Mouse (Mus musculus) lung, postnatal 4 days (tissue): ENCODE results near the gene Qars.

Source experiments
- DNase-seq, 2 experiments: peaks; one replicate each; pipeline ENCODE4 v3.0.0; 2021

The Qars gene

GRCm38 (mm10) chr9:108540846-108541245 is 33.3 kb downstream of the Qars start:
- no peak for DNase-seq

- no peak for DNase-seq
These were observed 38.5 kb downstream of the Qars start for GRCm38 (mm10) chr9:108545986-108546385.

DNA sequence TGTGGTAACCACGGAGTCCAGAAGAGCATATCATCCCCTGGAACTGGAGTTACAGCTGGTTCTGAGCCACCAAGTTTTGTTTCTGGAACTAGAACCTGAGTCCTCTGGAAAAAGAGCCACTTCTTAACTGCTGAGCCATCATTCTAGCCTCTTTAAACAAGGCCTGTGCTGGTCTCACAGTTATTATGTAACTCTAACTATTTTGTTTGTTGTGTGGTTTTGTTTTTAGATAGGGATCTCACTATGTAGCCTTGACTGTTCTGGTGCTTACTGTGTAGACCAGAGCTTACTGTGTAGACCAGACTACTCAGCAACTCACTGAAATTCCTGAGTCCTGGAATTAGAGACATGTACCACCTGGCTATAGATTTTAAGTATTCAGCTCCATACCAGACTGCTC is 39.4 kb downstream of the Qars start:
- DNase-seq, result no peak

DNA sequence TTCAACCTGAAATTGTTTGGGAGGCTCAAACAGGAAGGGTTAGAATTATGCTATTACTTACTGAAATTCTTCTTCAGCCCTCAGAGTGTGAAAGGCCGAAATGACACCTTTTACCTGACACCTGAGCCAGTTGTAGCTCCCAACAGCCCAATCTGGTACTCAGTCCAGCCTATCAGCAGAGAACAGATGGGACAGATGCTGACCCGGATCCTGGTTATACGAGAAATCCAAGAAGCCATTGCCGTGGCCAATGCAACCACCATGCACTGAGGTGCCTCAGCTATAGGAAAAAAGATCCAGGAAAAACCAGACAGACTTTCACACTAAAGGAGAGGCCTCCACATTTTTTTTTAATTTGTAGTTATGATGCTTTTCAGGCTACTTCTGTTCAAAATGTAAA is 51.7 kb downstream of the Qars start:
- DNase-seq, result no peak

DNA sequence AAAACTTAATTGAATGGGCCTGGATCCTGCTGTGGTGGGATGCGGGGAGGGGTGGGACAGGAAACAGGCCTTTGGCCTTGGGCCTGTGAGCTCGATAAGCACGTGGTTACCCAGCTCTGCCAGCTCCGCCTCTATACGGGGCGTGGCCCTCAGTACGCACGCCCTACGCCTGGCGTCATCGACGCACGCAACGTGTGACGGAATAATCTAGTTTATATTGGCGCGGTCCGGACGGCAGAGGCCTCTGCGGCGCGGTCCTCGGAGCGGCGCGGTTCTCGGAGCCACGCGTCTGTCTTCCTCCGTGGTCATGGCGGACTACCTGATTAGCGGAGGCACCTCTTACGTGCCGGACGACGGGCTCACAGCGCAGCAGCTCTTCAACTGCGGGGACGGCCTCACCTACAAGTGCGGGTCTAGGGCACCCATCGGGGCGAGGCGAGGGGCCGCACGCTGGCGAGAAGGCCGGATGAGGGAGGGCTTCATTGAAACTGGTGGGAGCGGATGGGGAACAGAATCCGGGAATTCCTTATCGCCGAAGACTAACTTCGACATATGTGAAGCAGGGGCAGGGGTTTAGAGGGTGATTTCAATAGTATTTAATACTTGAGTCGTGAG is 52.8 kb downstream of the Qars start, which contains the start of gene Impdh2:
Gene Impdh2, plus strand, starts transcription at position 60 of the 615 bp plus-strand sequence.
- peak; percentile 96 to 98 for DNase-seq

DNA sequence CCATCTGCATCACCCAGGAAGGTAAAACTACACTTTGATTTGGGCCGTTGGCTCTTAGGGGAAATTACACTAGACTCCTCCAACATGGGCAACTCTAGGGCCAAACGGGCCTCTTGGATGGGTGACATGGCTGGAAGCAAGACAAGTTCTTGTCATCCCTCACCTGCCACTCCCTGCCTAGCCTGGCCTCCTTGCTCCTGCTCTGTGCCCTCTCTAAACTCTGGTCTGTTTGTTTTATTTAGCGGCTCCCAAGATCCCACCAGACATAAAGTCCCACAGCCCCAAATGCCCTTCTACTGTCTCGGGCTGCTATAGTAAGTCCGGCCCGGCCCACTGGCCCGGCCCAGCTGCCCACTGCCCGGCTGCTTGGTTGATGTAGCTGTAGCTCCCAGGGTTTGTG is 56.2 kb downstream of the Qars start:
- DNase-seq, result no peak

DNA sequence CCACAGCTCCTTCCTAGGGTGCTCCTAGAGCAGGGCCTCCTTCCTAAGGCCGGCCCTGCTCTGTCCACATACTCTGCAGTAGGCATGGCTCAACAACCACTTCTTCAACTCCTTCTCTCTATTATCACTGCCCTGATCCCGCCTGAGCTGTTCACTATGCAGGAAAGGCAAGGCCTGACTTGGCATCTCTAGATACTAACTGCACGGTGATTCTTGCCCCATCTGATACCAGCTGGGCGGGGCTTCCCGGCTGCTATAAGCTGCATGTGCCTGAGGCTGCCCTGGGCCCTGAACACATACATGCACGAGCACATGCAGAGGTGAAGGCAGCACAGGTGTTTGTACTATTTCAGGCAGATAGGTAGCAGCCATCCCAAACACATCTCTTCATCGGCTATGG is 56.6 kb downstream of the Qars start:
- no peak for DNase-seq
